Mouse (Mus musculus) c-Kit-positive CD71-positive TER-119-positive erythroid progenitor cells, embryonic 14.5 days (primary cell): ENCODE data around the gene Cdpf1.
"Not testable (repeated sequence)": the region's sequence is repeated elsewhere in the genome, so short reads cannot be mapped to it uniquely, and the experiment has no call there.

Experiments used
- DNase-seq: peaks from one replicate; pipeline ENCODE4 v3.0.0-alpha.2; 2013; ENCODE audit warnings: low spot score

Cdpf1 gene

DNA sequence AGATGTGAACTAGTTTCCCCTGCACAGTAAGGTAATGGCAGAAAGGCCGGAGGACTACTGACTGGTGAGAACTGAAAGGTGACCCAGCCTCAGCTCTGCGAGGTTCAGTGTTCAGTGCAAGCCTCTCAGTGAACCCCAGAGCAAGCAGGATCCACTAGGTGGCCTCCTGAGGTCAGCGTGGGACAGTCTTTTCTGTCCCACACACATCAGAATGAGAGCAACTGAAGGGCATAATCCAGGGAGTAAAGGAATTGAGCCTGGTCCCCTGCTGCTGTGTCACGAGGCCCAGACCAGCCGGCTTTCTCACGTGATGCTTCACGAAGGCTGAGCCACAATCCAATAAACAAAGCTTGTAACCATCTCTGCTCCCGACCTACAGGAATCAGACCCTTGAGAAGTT lies 3.1 kb downstream of the Cdpf1 start:
- DNase-seq: no peak

DNA sequence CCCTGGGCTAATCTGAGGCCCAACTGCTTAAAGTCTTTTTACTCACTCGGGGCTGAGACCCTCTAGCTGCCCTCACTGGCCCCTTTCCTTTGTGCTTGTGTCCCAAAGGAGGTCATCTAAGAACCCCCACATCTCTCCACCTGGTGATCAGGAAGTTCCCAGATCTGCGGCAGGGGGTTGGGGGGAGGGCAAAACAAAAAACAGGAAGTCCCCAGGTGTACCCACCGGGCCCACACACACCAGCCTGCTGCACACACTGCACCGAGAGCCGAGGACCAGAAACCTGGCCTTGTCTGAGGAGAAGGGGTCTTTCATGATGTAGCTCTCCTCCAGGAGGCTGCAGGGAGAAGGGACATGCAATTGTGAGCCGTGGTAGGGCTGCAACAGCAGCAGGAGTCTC lies 3.5 kb downstream of the Cdpf1 start:
- no peak for DNase-seq

DNA sequence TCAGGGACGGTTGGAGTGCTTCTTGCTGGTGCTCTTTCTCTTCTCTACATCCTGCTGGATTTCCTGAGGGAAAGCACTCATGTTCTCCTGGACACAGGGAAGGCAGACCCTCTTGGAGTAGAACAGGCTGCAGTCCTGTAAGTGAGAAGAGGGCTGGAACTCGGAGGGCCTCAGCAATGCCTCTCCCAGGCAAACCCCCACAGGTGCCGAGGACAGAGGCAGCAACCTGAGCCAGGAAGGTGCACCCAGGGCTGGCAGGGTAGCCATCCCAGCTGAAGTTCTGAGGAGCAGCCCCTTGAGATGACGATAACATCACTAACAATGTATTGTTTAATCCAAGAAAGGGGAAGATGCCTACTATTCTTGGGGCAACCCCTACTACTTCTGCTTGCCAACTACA lies 4.1 kb downstream of the Cdpf1 start:
- no peak for DNase-seq

DNA sequence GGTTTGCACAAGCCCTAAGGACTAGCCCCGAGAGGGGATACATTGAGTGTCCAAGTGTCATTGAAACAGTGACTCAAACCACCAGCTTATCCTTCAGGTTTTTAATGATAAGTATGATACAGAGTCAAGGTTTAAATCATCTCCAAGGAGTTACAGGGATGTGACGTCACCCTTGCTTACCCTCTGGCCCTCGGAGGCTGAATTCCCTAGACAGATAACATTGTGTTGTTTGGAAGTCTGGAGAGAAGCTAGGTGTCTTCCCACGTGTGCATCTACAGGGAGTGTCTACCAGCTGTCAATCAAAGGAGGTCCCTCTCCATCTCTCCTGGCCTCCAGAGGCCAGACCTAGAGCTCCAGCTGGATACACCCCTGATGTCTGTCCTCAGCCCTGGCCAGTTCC lies 4.6 kb downstream of the Cdpf1 start:
- no peak for DNase-seq

DNA sequence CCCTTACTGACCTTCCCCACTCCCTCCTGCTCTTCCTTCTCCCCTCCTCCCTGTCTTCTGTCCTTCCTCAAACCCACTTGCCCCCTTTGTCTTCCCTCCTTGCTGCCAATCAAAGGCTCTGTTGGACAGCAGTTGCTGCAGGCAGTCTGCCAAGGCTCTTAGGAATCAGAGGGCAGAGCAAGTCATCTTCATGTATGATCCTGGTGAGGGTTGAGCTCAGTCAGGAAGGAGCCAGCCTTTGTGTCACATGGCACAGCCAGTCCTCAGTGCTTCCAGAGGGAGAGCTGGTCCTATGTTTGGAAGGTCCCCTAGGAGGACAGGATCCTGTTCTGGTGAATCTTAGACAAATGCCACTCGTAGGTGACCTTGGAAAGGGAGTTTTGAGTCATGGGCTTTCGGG lies 8.6 kb downstream of the Cdpf1 start:
- DNase-seq: no peak

DNA sequence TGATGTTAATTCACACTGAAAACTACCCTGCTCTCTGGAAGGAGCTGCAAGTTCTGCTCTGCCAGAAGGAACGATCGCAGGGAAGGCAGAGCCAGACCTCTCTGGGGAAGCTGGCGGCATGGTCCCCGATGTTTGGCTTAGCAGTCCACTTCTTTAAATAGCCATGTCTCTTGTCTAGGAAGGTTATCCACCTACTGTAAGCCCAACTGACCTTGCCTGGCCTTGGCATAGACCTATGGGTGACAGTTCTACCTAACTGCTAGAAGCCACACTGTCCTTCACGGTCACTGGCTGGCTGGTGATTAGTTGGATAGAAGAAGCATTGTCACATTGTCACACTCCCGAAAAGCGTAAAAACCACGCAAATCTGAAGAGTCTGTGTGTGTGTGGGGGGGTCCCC lies 12.8 kb downstream of the Cdpf1 start:
- no peak for DNase-seq

DNA sequence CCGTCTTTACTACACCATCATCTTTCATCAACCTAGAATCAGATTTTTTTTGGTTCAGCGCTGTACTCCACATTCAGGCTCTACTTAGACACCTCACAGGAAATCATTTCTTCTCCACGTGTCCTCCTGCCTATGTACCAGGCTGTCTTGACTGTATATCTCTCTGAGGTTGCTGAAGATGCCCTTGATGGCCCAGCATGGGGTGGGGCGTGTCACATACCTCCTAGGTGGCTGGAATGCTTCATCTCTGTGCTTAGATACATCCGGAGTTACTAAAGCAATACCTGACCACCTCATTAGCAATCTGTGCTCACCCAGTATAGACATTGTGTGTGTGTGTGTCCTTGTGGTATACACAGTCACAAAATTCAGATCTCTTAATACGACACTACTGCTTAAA lies 16.0 kb downstream of the Cdpf1 start:
- DNase-seq: no peak

DNA sequence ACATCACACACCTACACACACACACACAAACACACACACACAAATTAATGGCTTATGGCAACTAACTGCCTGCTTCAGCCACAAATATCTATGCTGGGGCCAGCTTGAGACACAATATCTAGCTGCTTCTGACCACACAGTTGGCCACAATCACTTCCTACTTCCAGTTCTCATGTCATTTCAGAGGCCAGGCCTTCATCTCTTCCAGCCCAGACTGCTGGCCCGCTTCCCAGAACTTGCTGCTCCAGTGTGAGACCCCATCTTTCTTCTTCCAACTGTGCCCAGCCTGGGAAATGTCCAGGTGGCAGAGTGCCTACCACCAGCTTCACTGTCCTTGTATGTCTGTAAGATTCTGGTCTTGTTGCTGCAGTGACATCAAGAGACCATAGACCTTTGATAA lies 18.7 kb downstream of the Cdpf1 start:
- no peak for DNase-seq

DNA sequence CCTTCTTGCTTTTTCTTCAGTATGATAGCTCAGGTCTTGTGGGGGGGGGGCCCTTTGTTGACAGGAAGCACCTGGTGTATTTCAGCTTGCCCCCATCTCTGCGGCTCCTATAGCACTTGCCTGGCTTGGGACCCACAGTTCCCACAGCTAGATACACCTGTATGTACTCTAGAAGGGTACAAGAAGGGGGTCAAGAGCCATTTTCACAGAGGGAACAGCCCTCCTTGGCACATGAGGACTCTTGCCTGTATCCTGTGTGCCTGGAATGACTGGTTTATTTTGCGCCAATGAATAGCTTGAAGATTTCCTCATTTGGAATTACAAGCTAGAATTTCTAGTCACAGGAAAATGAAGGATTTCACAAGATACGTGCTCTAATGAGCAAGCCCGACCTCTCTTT lies 20.0 kb downstream of the Cdpf1 start:
- no peak for DNase-seq

DNA sequence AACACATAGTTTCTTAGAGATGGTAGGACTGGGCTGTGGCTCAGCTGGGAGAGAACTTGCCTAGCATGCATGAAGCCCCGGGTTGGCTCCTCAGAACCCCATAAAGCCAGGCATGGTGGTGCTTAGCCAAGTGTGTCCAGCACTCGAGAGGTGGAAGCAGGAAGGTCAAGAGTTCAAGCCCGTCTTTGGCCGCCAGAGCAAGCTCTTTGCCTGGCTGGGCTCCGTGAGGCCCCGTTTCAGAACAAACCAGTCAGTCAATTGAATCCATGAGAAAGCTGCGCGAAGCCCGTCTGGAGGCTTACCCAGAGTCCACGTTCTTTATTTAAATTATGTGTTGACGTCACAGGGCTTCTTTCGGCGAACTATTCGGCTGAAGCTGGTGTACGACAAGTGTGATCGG lies 22.9 kb downstream of the Cdpf1 start:
- no peak for DNase-seq

DNA sequence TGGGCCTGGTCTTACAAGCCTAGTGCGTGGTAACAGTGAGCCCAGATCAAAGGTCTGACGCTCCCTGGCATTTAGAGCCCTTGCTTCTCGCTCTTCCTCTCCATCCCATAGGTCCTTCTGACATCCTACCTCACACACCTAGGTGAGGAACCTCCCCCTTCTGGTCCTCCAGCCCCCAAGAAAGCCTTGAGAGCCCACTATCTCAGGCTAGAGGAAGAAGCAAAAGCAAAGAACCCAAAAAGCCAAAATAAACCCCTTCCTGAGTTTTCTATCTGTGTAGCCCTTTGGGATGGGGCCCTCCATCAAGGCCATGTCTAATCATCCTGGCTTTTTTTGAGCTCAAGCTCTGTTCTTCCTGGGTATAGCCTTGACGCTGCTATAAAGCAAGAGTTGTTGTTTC lies 23.4 kb downstream of the Cdpf1 start:
- no peak for DNase-seq

DNA sequence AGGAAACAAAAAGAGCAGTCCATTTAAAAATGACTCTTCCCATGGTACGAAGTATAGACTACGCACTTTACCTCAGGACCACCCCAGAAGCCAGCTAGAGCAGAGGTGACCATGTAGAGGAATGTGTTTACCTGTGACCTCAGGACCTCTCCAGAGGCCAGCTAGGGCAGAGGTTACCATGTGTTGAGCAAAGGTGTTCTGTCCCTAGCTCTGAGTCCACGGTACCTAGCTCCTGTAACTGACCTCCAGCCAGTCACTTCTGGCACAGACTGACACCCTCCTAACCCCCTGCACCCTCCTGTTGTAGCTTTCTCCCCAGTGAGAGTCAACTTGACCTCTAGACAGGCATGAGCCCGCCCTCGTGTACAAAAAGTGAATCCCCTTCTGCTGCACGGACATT lies 24.0 kb downstream of the Cdpf1 start:
- DNase-seq: no peak

DNA sequence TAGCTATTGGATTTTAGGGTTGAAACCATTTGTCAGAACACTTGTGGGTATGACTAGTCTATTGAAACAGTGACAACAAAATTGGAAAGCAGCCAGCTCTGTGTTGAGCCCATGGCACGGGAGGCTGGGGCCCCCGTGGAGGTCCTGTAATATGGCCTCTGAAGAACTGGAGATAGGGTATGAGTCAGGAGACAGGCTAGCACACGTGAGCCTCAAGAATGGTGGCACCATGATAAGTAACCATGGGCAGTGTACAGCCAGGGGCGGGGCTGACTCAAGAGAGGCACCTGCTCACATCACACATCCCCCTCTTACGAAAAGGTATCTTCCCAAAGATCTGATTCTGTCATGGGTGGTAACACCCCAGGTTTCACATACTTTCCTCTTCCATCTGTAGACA lies 24.8 kb downstream of the Cdpf1 start:
- DNase-seq: no peak

DNA sequence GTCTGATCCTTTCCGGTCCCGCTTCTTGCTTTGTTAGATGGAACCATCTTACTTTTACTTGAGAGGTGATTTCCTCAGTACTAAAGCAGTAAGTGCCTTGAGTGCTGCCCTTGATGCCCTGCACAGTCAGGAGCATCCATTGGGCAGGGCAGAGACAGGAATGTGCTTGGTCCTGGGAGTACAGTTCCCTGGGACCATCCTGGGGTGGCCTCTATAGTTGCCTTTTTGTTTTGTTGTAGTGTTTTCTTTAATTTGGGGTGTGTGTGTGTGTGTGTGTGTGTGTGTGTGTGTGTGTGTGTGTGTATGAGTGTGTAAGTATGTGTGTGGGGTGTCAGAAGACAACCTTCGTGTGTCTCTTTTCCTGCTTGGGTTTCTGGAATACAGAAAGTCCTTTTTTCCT lies 27.2 kb downstream of the Cdpf1 start:
- no peak for DNase-seq

DNA sequence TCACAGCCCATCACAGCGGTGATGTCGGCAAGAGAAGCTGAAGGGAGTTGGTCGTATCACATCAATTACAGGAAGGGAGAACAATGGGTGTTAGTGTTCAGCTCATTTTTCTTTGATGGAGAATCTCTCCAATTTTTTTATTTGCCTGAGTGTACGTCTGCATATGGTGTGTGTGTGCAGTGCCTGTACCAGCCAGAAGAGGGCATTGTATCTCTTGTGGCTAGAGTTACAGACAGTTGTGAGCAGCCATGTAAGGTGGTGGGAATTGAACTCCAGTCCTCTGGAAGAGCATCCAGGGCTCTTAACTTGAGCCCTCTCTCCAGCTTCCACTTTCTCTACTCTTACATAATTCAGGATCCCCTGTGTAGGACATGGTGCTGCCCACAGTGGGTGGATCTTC lies 28.4 kb downstream of the Cdpf1 start:
- DNase-seq: no peak

DNA sequence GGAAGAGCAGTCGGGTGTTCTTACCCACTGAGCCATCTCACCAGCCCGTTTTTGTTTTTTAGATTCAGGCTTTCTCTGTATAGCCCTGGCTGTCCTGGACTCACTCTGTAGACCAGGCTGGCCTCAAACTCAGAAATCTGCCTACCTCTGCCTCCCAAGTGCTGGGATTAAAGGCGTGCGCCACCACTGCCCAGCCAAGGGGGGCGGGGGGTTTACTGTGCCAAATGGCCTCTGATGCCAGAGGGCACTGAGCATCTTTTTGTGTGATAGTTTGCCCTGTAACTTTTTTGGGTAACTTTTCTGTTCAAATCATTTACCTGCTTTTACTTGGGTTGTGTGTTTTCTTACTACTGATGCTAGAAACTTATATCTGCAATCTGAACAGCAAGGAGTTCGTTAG lies 32.6 kb downstream of the Cdpf1 start:
- not testable (repeated sequence) for DNase-seq

DNA sequence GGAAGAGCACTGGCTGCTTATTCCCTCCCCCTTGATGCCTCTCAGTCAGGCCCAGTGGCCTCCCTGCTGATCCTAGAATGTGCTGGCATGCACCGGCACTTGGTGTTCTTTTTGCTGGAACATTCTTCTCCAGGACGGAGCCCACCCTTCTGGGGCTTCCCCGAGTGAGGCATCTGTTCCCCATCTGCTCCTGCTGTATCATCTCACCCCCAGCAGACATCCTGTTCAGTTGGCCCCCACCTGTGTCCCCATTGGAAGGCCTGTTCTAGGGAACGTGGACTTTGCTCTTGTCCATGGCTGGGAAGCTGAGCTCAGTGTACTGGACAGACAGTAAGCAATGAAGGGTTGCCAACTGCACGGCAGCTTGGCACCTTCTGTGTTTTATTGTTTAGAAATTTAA lies 34.7 kb downstream of the Cdpf1 start:
- no peak for DNase-seq

DNA sequence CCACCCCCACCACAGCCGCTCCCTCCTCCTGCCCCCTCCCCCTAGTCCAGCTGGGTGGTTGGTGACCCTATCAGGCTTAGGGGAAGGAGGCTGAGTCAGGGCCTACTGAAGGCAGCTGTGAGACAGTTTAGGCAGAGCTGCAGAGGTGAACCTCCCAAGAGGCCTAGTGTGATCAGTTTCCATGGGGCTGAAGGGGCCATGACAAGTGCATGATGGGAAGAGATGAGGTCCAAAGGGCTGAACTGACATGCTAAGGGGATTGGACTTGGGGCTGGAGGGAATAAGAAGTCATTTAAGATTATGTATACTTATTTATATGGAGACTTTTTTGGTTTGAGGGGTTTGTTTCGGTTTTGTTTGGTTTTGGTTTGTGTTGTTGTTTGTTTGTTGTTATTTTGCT lies 35.3 kb downstream of the Cdpf1 start:
- DNase-seq: no peak

DNA sequence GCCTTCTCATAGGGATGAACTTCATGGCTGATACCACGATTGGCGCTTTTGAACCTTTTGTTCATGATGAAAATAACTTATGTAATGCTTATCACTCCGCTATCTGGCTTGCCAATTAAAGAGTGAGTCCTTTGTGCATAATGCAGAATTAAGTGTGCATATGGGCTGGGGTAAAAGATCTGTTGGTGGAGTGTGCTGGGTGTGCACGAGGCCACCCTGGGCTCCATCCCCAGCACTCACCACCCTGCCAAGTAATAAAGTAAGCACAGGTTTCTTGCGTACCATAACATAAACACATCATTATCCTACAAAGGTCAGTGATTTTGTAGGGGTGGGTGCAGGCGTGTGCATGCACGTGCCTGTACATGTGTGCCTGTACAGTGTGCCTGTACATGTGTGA lies 36.5 kb downstream of the Cdpf1 start:
- DNase-seq: no peak

DNA sequence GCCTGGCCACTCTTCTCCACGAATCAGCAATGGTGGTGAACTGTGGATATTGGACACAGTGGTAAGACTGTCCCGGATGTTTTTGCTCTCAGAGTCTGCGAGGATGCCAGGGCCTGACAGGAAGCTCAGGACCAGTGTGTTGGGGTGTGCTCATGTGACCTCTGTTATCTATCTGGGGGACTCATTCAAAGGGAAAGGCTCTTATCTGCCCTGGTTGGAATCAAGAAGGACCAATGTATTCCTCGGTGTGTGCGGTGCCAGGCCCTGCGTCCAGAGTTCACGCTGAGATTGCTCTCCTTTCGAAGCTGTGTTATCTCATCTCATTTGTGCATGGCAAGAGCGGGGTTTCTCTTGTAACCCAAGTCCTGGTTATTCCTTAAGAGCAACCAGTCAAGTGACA lies 37.1 kb downstream of the Cdpf1 start:
- no peak for DNase-seq

DNA sequence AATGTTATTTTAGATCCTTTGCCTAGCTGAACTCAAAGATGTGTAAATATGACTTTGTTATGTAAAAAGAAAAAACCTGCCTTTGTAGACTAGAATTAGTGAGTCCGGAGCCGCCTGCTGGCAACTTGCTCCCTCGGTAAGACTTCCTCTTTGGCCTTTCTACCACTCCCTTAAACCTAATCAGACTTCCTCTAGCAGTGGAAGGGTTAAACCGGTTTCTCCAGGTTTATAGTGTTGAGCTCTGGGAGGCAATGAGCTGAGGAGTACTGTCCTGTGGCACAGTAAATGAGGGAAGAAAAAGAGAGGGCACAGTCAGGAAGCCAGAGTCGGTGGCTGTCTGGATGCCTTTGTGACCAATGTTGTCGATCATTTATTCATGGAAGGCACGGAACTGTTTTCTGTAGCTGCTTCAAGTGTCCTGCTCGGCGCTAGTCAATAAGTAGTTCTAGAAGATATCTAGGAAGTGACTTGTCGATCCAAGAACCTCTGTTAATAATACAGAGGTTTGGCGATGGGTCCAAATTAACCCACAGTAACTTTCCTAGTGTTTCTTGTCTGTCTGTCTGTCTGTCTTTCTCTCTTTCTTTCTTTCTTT lies 39.3 kb downstream of the Cdpf1 start:
- no peak for DNase-seq

DNA sequence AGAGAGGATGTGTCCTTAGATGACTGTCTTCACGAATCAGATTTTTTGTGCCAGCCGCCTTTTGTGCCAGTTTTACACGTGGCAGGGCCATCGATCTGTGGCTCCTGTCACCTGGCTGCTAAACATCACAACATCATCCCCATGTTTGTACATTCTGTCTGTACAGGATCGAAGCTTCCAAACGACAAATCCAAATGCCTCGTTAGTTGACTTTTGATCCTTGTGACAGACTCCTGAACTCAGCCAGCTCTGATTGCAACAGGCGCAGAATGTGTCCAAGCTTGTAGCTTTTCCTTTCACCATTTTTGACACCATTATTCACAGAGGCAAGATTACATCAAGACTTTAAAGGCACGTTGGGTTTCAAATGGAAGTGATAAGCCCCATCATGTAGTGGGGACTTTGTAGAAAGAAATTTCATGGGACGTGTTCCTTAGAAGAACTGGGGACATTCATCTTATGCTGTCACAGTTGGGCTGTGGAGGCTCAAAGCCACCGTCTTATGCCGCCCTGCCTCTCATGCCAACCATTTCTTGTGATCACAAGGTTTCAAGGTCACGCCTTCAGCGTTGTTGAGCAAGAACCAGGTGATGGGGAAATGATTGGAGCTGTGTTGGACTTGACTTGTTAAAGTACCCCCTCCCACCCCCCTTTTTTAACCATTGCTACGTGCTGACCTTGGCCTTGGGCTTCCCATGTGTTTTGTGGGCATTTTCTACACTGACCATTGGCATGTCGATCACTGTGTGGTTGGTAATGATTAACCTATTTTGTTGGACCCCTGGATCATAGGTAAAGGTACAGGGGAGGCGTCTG lies 40.0 kb downstream of the Cdpf1 start:
- DNase-seq: no peak

DNA sequence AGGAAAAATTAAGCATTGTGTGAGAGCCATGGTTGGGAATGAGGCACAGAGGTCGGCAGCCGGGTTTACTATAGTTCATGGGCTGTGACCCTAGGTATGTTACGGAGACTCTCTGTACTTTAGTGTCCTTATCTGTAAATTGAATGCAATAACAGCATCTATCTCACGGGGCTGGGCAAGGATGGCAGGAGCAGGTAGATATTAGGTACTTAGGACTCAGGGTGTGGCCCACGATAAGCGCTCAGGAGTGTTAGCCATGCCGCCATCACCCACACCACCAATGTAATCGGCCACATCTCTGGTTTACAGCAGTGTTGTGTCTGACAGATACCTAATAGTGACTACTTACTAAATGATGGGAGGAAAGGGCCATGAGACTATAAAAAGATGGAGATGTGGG lies 42.5 kb downstream of the Cdpf1 start:
- no peak for DNase-seq

DNA sequence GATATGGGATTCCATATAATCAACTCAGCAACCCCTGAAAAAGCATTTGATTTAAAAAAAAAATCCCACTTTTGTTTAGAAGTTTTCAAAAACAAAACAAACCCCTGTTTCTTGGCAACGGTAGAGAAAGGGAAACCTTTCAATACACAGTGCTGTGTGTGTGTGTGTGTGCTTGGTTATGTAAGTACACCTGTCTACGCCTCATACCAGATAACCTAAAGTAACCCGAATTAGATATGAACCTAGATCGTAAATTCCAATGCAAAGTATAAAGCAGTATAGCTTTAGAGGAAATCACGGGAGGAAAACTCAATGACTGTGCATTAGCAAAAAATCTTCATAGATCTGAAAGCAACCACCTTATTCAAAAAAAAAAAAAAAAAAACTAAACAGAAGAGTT lies 44.8 kb downstream of the Cdpf1 start:
- no peak for DNase-seq
